Mouse (Mus musculus) common myeloid progenitor, adult 5-6 weeks (primary cell): ENCODE measurements around the gene Ect2. TPM values are rescaled to one million over a fixed set of nuclear protein-coding genes. Genes with fewer than 3 reads are reported as not detected.

ENCODE experiments used
- ATAC-seq: replicated peaks from 2 replicates; pipeline ENCODE4 v1.8.0; 2016; ENCODE audit warnings: low read depth, mild to moderate bottlenecking, moderate TSS enrichment, inconsistent platforms; ENCODE audit not compliant: poor library complexity, severe bottlenecking
- total RNA-seq: library from RNA; stranded (forward); fragments of 200-1000, 187-1606 nt; gene quantifications from 2 replicates; pipeline ENCODE4 v1.2.3, GENCODE M21; 2017

Ect2 gene
- total RNA-seq, 1 experiment from 2014 or later = 65.1 TPM

DNA sequence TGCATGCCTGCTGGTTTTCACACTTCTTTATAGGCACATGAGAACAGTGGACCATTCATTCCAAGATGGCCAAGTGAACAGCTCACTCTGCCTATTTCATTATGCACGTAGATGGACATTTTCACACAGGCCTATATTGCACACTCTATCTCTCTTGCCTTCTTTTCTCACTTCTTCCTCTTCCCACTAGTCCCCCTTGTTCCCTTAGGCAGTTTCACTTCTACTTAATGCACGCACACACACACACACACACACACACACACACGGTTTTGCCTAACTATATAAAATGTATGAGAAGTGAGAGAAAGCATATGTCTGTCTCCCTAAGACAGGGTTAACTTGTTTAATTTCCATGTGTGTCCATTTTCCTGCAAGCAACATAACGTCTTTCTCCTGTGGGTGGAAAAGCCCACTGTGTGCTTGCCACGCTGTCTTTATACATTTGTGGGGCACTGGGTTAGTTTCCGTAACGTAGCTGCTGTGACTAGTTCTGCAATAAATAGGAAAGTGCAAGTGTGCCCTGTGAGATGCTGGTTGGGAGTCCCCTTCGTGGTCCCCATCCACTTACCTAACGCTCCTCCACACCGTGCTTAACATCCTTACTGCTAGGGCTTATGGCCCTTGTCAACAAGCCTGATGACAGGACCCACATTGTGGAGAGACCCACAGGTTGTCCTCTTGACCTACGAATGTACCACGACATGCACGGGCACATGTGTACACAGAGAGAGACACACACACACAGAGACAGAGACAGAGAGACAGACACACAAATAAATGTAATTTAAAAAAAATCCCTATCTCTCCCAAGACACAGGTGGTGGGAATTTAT, 72.2 kb downstream of the Ect2 start:
- peak; percentile 83 for ATAC-seq

GRCm38 (mm10) chr3:27080061-27080770, 73.5 kb downstream of the Ect2 start:
- ATAC-seq = no peak

- no peak for ATAC-seq
These were observed 79.8 kb downstream of the Ect2 start for GRCm38 (mm10) chr3:27073884-27074283.

- no peak for ATAC-seq
These were observed 82.0 kb downstream of the Ect2 start for GRCm38 (mm10) chr3:27071706-27072105.

GRCm38 (mm10) chr3:27070340-27070739, 83.3 kb downstream of the Ect2 start:
- no peak for ATAC-seq

DNA sequence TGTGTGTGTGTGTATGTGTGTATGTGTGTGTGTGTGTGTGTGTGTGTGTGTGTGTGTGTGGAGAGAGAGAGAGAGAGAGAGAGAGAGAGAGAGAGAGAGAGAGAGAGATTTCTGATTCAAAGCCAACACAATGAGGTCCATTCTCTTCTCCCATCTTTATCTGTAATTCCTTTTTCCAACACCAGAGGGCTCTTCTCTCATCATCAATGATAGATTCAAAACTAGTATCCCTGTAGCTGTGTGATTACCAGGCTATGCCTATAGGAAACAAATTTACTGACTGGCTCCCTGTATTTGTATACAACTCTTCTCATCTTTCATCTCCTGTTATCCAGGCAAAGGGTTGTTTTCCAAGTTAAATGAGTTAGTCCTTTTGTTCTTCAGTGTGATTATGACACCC, 86.5 kb downstream of the Ect2 start:
- ATAC-seq = peak; percentile 79

DNA sequence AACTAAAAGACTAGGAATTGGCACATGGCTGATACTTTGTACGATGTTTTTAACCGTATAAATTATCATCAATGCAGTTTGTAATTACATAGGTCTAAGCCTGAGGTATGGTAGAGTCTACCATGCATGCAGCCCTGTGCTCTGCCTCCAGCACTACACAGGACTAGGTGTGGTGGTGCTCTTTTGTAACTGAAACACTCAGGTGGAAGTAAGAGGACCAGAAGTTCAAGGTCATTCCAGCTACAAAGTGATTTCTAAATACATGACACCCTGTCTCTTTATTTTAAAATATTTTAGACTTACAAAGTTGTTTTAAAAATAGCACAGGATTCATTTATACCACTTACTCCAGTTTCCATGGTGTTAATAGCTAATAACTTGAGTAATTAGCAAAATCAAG, 88.8 kb downstream of the Ect2 start:
- no peak for ATAC-seq

GRCm38 (mm10) chr3:27063399-27064260, 90.0 kb downstream of the Ect2 start:
- ATAC-seq = no peak

DNA sequence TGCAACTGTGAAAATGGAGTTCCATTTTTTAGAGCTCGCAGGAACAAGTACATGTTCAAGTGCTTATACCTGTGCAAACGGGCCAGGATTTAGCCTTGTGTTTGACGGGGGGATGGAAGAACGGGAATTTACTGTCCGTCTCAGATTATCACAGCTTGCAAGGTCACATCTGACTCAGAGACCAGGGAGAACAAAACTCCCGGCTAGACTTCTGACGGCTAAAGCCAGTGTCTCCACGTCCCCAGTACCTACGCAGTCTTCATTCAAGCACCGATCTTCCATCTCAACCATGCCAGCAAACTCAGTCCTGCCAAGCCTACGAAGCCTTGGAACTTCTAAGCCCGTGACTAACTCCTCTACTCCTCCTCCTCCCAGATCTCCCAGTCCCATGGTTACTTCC, 93.2 kb downstream of the Ect2 start:
- ATAC-seq = no peak

GRCm38 (mm10) chr3:27059529-27060322, 94.0 kb downstream of the Ect2 start:
- ATAC-seq = no peak

DNA sequence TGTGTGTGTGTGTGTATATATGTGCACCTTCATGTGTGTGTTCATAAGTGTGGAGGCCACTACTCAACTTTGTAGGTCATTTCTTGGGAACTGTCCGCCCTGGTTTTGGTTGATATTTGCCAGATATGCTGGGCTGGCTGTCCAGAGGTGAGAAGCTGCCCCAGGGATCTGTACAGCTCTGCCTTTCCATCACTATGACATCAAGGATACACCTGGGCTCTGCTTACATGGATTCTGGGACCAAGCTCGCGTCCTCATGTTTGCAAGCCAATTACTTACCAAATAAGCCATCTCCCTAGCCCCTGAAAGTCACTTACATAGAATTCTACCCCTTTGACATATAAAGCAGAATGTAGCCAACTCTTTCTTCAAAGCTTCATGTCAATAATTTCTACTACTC, 98.2 kb downstream of the Ect2 start:
- no peak for ATAC-seq

DNA sequence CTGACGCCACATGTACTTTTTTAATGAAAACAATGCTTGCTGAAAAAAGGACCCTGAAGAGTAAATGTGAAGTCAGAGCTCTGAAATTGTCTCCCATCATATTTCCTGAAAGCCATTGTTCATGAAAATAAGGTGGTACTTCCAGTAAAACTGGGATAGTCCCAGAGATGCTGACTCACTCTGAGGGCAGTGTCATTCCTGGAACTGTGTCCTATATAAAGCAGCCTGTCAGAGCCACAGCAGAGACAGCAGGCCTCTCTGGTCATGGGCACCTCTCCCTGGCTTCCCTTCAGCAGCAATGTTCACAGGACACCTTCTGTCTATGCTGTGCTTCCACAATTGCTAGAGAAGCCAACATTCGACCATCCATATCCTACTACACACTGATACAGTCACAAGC, 98.9 kb downstream of the Ect2 start:
- ATAC-seq = no peak

Other genes starting within 250 kb of the Ect2 start
- gene Nceh1, start 29.1 kb upstream of the Ect2 start, total RNA-seq = 17.9 and 20.2 TPM in 2 replicates
- 10.2 and 13.8 TPM in 2 replicates for gene Tnfsf10, start 163.2 kb upstream of the Ect2 start, total RNA-seq
- gene Ghsr, start 217.5 kb upstream of the Ect2 start, total RNA-seq = not detected in 2 replicates